Mouse (Mus musculus) stomach, postnatal 0 days (tissue): ENCODE data around the gene Kif1c.

Experiments
- CTCF ChIP-seq: IDR thresholded peaks from 2 replicates; pipeline ENCODE4 v1.5.1; 2016; ENCODE audit warnings: antibody characterized with exemption, low read depth, mild to moderate bottlenecking, moderate library complexity
- EP300 ChIP-seq: optimal IDR thresholded peaks from 2 replicates; pipeline ENCODE3; 2016; ENCODE audit warnings: antibody characterized with exemption

DNA sequence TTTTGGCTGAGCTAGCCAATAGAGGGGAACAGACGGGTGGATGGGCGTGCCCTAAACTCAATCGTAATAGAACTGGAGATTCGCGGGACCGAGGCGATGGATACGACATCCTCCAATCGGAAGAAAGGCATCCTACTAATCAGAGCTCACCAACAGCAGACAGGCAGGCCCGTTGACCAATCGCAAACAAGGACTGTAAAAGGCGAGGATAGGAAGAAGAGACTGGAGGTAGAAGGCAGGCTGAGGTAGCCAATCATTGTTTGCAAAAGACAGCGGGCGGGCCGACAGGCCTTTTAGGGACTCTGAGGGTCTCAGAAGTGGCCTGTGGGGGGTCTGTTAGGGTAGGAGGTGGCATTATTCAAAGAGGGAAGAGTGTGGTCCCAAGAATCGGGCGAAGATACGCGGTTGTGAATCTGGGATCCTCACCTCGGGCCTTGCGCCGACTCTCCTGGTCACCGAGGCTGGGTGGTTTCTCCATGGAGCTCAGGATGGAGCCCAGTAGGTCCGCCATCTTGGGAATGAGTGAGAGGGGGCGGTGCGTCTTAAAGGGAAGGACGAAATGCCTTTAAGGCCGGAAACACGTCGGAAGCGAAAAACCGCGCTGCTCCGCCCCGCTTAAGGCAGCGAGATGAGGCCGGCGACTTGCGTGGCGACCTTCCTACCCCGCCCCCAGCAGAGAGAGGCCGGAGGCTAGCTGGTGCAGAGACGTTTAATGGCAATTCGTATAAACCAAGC, 31.4 kb upstream of the Kif1c start, which contains the start of gene Spag7:
- TF ChIP-seq EP300 (peak; percentile 77), CTCF (no peak; the same call in 1 of the 2 replicates)
